Mouse (Mus musculus) MEL (cell line): Measurements from ENCODE around the gene Galt. TPM values are rescaled to one million over a fixed set of nuclear protein-coding genes. Genes with fewer than 3 reads are reported as not detected.

Source experiments
- DNase-seq: peaks from one replicate; pipeline ENCODE4 v3.0.0; 2011; ENCODE audit warnings: low read depth, low spot score
- H3K27ac ChIP-seq: 2 replicates; pipeline ENCODE4 v1.5.1; 2012; ENCODE audit warnings: low read depth, mild to moderate bottlenecking, control low read depth, low read length, moderate library complexity; ENCODE audit not compliant: control insufficient read depth
- H3K27me3 ChIP-seq, 2 experiments: fragments of 150-350 bp in 1 of 2; sonication (generic) in 1 of 2; 2 replicates each; pipeline ENCODE4 v1.6.1; 2012; ENCODE audit warnings: low read length in 2 of 2, mild to moderate bottlenecking in 2 of 2, improper control_type of control experiment in 1 of 2, moderate library complexity in 1 of 2; ENCODE audit not compliant: insufficient read depth in 2 of 2, control insufficient read depth in 1 of 2
- H3K36me3 ChIP-seq, 2 experiments: 2 replicates each; pipeline ENCODE4 v1.6.1; 2012 to 2014; ENCODE audit warnings: low read length in 2 of 2, improper control_type of control experiment in 1 of 2, inconsistent platforms in 1 of 2, mild to moderate bottlenecking in 1 of 2; ENCODE audit not compliant: insufficient read depth in 2 of 2, control insufficient read depth in 1 of 2
- H3K4me1 ChIP-seq, 2 experiments: fragments of 150-350 bp in 1 of 2; sonication (generic) in 1 of 2; 2 replicates each; pipeline ENCODE4 v1.6.1; 2012; ENCODE audit warnings: low read length in 2 of 2, improper control_type of control experiment in 1 of 2, mild to moderate bottlenecking in 1 of 2; ENCODE audit not compliant: insufficient read depth in 2 of 2, control insufficient read depth in 1 of 2
- H3K4me3 ChIP-seq, 2 experiments: fragments of 150-350 bp in 1 of 2; sonication (generic) in 1 of 2; 2 replicates each; pipeline ENCODE4 v1.5.1; 2012; ENCODE audit warnings: low read depth in 2 of 2, low read length in 2 of 2, mild to moderate bottlenecking in 2 of 2, moderate library complexity in 2 of 2, control low read depth in 1 of 2, improper control_type of control experiment in 1 of 2; ENCODE audit not compliant: control insufficient read depth in 1 of 2, insufficient read depth in 1 of 2
- H3K79me2 ChIP-seq: 2 replicates; pipeline ENCODE4 v1.6.1; 2012; ENCODE audit warnings: mild to moderate bottlenecking, low read length, moderate library complexity; ENCODE audit not compliant: control insufficient read depth, poor library complexity, insufficient read depth
- H3K9ac ChIP-seq: 2 replicates; pipeline ENCODE4 v1.6.1; 2012; ENCODE audit warnings: low read depth, mild to moderate bottlenecking, control low read depth, low read length, moderate library complexity; ENCODE audit not compliant: control insufficient read depth, poor library complexity, severe bottlenecking
- H3K9me3 ChIP-seq: fragments of 150-350 bp; sonication (generic); replicated peaks from 2 replicates; pipeline ENCODE4 v1.6.1; 2012; ENCODE audit warnings: mild to moderate bottlenecking, low read length, improper control_type of control experiment, moderate library complexity; ENCODE audit not compliant: insufficient read depth
- BHLHE40 ChIP-seq: IDR thresholded peaks from 2 replicates; pipeline ENCODE4 v1.6.1; 2012; ENCODE audit warnings: low read depth, mild to moderate bottlenecking, inconsistent platforms, low read length, improper control_type of control experiment, borderline replicate concordance
- CHD2 ChIP-seq: IDR thresholded peaks from 2 replicates; pipeline ENCODE4 v1.6.1; 2011; ENCODE audit warnings: low read length, improper control_type of control experiment
- E2F4 ChIP-seq: IDR thresholded peaks from 2 replicates; pipeline ENCODE4 v1.6.1; 2011; ENCODE audit warnings: low read depth, low read length, improper control_type of control experiment, borderline replicate concordance
- GATA1 ChIP-seq: IDR thresholded peaks from 2 replicates; pipeline ENCODE4 v1.6.1; 2011; ENCODE audit warnings: low read depth, low read length, improper control_type of control experiment
- HCFC1 ChIP-seq: IDR thresholded peaks from 2 replicates; pipeline ENCODE4 v1.6.1; 2012; ENCODE audit warnings: low read depth, mild to moderate bottlenecking, inconsistent platforms, low read length, improper control_type of control experiment, moderate library complexity
- MAFK ChIP-seq: IDR thresholded peaks from 2 replicates; pipeline ENCODE4 v1.6.1; 2011; ENCODE audit warnings: low read depth, mild to moderate bottlenecking, low read length, improper control_type of control experiment, borderline replicate concordance
- MAX ChIP-seq: IDR thresholded peaks from 2 replicates; pipeline ENCODE4 v1.6.1; 2011; ENCODE audit warnings: low read length, improper control_type of control experiment
- NELFE ChIP-seq: IDR thresholded peaks from 2 replicates; pipeline ENCODE4 v1.6.1; 2011; ENCODE audit warnings: low read depth, low read length, improper control_type of control experiment
- POLR2AphosphoS5 ChIP-seq: IDR thresholded peaks from 2 replicates; pipeline ENCODE4 v1.6.1; 2012; ENCODE audit warnings: low read depth, borderline replicate concordance, mild to moderate bottlenecking, inconsistent platforms, low read length, moderate library complexity, mixed read lengths
- RAD21 ChIP-seq: IDR thresholded peaks from 2 replicates; pipeline ENCODE4 v1.6.1; 2011; ENCODE audit warnings: mild to moderate bottlenecking, low read depth, low read length, improper control_type of control experiment
- SIN3A ChIP-seq: IDR thresholded peaks from 2 replicates; pipeline ENCODE4 v1.6.1; 2012; ENCODE audit warnings: low read length, improper control_type of control experiment, inconsistent platforms
- TBP ChIP-seq: IDR thresholded peaks from 2 replicates; pipeline ENCODE4 v1.8.0; 2011; ENCODE audit warnings: low read depth, low read length, improper control_type of control experiment
- ZC3H11A ChIP-seq: IDR thresholded peaks from 2 replicates; pipeline ENCODE4 v1.6.1; 2012; ENCODE audit warnings: low read depth, mild to moderate bottlenecking, inconsistent platforms, low read length, improper control_type of control experiment
- ZKSCAN1 ChIP-seq: IDR thresholded peaks from 2 replicates; pipeline ENCODE4 v1.6.1; 2012; ENCODE audit warnings: low read depth, mild to moderate bottlenecking, inconsistent platforms, low read length, improper control_type of control experiment, moderate library complexity
- polyA plus RNA-seq, 2 experiments: library from polyadenylated mRNA; stranded (reverse) in 1 of 2; unstranded in 1 of 2; fragments of >175 nt in 1 of 2; fragments of >200 nt in 1 of 2; gene quantifications; 2 replicates each; pipeline versions ENCODE4 v1.2.1 to v1.2.4; 2012; ENCODE audit warnings: low replicate concordance in 2 of 2, low read depth in 1 of 2; ENCODE audit not compliant: insufficient read length in 2 of 2, insufficient read depth in 1 of 2, missing spikeins in 1 of 2
- total RNA-seq: library from RNA; depleted of rRNA; stranded (reverse); fragments of 300-350 nt; gene quantifications from 2 replicates; pipeline ENCODE4 v1.2.3, GENCODE M21; 2012

Gene Galt
- total and polyA plus RNA-seq, 3 experiments, result 26.5 to 31.9 TPM; not detected in 1

GRCm38 (mm10) chr4:41737602-41738255, 17.3 kb upstream of the Galt start (continued):
- TF ChIP-seq ZKSCAN1 (no peak), GATA1 (peak; percentile 71), POLR2AphosphoS5 (no peak)

- Histone ChIP-seq H3K79me2 (peaks cover 15% of the 10 kb centered on the region), H3K9me3 (no peaks in the 10 kb centered on the region), H3K36me3 (peaks cover 0 to 27% of the 10 kb centered on the region in 2 experiments; a peak in 2 of 4 replicates), H3K9ac (peak overlapping the region; percentile 40), H3K4me3 (0 out of 4 replicates have a peak overlapping the region, but pooled peaks of 1 of the 2 experiments have one; percentile 20), H3K27ac (peak overlapping the region; percentile 83), H3K27me3 (no peaks in the 10 kb centered on the region), H3K4me1 (peaks cover 2 to 29% of the 10 kb centered on the region in 2 experiments)
- no peak for DNase-seq
- no peak for TF ChIP-seq E2F4
- TF ChIP-seq ZC3H11A, result no peak
- TF ChIP-seq HCFC1, result no peak
- no peak for TF ChIP-seq TBP
- no peak for TF ChIP-seq CHD2
- TF ChIP-seq RAD21, result no peak
- no peak for TF ChIP-seq MAX
Observed at GRCm38 (mm10) chr4:41738256-41738603, 16.8 kb upstream of the Galt start.

GRCm38 (mm10) chr4:41739260-41739659, 15.8 kb upstream of the Galt start:
- Histone ChIP-seq H3K79me2 (peaks cover 15% of the 10 kb centered on the region), H3K27me3 (no peaks in the 10 kb centered on the region), H3K9ac (no peak overlapping the region), H3K27ac (no peak overlapping the region), H3K4me1 (peaks cover 2 to 29% of the 10 kb centered on the region in 2 experiments), H3K36me3 (peaks cover 0 to 27% of the 10 kb centered on the region in 2 experiments; a peak in 2 of 4 replicates), H3K9me3 (no peaks in the 10 kb centered on the region), H3K4me3 (no peak overlapping the region)
- DNase-seq, result no peak
- TF ChIP-seq SIN3A (no peak), NELFE (no peak), BHLHE40 (no peak), TBP (no peak), MAFK (no peak)
